Mouse (Mus musculus) layer of hippocampus, postnatal 25 days (tissue): Measurements from ENCODE around the gene Gm1043. TPM values are rescaled to one million over a fixed set of nuclear protein-coding genes. Genes with fewer than 3 reads are reported as not detected.

Experiments used
- DNase-seq, 2 experiments: peaks; one replicate each; pipeline ENCODE4 v3.0.0; 2022; ENCODE audit warnings: mixed read lengths in 2 of 2, low spot score in 1 of 2; ENCODE audit errors: extremely low spot score in 1 of 2
- total RNA-seq, 2 experiments: library from RNA; stranded (reverse); gene quantifications; 2 replicates each; pipeline ENCODE4 v1.2.3; 2021

Gene Gm1043
- total RNA-seq, 2 experiments from 2014 or later, result 21.4 to 28.8 TPM

DNA sequence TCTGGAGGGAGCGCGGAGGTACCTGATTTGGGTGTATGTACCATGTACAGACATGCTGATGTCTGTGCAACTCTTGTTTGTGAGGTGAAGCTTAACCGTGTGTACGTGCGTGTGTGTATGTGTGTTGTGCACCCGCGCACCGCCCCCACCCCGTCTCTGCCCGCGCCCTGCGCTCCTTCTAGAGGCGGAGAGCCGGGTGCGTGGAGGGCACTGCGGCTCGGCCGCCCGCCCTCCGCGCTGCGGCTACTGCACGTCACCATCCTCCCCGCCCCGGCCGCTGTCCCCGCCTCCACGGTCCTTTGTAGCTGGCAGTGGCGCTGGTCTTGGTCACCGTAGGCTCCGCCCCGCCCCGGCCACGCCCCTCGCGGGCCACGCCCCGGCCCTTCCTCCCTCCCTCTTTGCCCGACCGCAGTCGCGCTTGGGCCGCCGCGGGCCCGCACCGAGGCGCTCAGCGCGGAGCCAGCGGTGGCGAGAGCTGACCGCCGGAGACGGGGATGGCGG, 156.5 kb downstream of the Gm1043 start, which contains the start of gene Crmp1:
TSS of gene Crmp1 (plus strand) at position 290 of the 501 bp plus-strand sequence.
- DNase-seq, result peak; percentile 66 to 77

DNA sequence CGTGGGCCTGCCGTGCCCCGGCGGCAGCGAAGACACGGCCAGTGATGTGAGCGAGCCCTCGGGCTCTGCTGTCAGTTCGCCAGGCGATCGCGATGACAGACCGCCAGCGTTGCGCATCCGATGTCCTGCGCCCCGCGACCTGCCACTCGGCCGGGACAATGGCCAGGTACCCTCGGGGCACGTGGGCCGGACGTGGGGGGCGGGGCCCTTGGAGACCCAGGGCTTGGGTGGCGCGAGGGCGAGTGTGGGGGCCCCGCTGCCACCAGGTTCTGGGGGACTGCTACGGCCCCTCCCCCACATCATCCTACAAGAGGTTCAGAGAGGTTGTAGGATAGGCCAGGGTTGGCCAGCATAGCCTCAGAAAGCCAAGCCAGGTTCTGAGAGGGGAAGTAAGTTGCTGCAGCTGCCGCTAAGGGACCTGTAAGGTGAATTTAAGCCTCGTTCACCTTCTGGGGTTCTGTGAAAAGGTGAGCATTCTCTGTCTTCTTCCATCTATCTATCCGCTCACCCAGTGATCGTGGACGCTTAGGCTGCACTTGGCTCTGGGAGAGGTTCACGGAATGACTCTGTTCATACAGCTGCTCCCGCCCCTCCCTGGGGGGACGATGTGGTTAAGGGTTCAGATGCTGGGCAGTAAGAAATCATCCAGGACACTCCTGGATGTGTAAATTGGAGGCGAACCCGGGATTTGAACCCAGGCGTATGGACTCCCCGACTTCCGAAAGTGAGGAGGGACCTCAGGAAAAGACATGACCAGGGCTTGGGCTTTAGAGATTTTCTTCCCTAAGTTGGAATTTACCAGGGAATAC, 157.4 kb downstream of the Gm1043 start:
- DNase-seq, result no peak

GRCm38 (mm10) chr5:37243169-37243886, 158.2 kb downstream of the Gm1043 start:
- peak in 1 of 2 experiments; percentile 60 for DNase-seq

DNA sequence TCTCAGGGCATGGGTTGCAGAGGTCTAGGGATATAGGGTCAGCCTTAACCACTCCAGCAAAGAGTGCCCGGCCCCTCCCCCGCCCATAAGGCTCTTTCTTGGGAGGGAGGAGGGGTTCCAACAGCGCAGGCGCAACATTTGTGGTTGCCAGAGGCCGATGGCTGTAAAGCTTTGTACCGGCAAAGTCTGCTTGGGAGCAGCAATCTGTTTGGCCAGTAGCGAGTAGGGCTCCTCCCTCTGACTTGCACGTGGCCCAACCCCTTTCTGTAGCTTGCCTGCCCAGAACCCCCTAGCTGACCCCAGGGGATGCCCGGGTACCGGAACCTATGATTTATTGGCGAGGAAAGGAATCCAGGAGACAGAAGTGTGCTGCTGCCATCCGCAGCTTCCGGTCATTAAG, 159.0 kb downstream of the Gm1043 start:
- DNase-seq, result peak; percentile 47 to 62

- DNase-seq, result no peak
These were observed 159.6 kb downstream of the Gm1043 start for GRCm38 (mm10) chr5:37244666-37245242.

GRCm38 (mm10) chr5:37245651-37246050, 160.5 kb downstream of the Gm1043 start:
- peak; percentile 60 to 66 for DNase-seq

GRCm38 (mm10) chr5:37246138-37246910, 161.2 kb downstream of the Gm1043 start:
- DNase-seq, result no peak

DNA sequence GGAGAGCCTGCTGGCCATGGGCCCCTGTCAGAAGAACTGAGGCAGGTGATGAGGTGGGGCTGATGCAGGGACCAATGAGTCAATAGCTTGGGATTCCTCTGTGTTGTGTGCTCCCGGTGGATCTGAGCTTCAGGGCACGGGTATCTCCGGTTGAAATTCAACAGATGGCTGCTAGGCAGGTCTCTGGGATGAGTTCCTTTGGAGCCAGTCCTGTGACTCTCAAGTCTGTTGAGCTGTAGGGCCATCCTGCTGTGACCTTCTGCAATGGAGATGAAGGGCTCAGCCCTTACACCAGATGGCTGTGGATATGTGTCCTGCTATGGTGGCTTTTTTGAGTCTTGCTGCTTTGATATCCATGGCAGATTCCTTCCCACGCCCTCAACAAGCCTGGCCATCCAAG, 162.3 kb downstream of the Gm1043 start:
- DNase-seq, result no peak

- no peak for DNase-seq
These were observed 163.7 kb downstream of the Gm1043 start for GRCm38 (mm10) chr5:37248870-37249269.

- no peak for DNase-seq
These were observed 166.4 kb downstream of the Gm1043 start for GRCm38 (mm10) chr5:37251596-37251995.

DNA sequence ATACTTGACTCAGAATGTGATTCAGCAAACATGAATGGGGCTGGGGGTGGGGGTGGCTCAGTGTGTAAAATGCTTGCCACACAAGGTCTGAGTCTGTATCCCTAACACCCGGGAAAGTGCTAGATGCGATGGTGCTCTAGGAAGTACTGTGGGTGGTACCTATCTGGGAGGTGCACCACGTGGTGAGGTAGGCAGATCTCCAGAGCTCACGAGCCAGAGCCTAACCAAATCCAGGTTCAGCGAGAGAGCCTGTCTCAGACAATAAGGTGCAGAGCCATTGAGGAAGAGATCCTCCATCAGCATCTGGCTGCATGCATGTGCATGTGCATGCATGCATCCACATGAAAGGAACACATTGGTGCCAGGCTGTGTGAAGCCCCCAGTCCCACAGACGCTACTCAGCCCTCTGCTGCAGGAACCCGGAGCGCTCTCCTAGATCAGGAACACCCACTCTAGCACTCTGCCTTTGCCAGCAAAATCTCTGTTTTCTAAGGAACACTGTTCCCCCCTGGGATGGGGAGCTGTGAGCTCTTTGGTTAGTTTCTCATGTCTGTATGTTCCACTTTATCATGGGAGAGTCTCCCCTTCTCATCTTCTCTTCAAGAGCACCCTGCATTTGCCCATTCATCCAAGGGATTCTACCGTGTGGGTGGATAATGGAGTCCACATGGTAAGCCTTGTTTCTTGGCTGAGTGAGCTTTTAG, 167.1 kb downstream of the Gm1043 start:
- no peak for DNase-seq

- DNase-seq, result no peak
These were observed 169.4 kb downstream of the Gm1043 start for GRCm38 (mm10) chr5:37254523-37254922.

GRCm38 (mm10) chr5:37256823-37257222, 171.7 kb downstream of the Gm1043 start:
- no peak for DNase-seq

DNA sequence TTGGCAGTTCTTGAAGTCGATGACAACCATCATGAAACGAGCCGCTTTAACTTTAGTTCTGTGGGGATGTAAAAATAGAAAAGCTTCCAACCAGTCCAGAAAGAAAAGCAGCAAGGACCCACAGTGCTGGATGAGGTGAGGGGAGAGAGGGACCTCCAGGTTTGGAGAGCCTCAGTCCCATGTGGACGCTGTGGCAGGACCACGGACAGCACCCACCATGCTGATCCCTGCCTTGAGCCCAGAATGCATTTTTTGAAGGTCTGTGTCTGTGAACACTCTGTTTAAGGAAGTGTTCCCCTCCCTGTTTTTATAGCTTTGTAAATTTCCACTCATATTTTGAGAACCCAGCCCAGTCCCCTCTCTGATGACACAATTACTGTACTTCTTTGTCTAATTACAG, 172.1 kb downstream of the Gm1043 start:
- DNase-seq, result no peak

DNA sequence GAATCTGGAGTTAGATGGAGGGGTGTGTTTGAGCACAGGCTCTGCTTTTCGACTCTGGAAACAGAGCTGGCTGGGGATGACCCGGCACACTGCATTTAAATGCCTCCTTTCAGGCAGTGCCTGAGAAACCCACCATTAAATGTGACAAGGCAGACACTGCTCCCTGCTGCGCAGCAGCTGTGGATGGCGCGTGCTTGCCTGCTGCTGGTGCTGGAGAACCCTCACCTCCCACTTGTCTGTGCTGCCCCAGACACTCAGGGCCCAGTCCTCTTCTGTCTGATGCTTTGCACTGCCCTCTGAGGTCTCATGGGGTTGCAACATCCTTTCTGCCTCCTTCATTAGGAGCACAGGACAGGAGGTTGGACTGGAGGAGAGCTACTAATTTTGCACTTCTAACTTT, 176.6 kb downstream of the Gm1043 start:
- no peak for DNase-seq

DNA sequence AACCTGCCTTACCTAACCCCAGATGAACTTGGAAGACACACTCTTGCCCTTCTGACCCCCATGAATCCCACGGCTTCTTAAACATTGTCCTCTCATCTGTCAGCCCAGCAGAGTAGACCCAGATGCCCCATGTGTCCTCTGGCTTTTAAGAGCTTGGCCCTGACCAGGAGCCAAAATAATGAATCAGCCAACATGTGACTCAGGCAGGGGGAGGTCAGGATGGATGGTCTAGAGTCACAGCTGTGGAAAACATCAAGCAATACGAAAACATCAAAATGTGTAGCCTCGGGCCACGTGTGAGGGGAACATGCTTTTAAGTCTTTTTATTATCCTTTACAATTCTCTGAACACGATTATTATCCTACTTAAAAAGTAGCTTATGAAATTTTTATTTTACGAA, 178.6 kb downstream of the Gm1043 start:
- DNase-seq, result no peak
